ENCODE assay signal across 9 mouse cellular contexts in the genomic region with DNA sequence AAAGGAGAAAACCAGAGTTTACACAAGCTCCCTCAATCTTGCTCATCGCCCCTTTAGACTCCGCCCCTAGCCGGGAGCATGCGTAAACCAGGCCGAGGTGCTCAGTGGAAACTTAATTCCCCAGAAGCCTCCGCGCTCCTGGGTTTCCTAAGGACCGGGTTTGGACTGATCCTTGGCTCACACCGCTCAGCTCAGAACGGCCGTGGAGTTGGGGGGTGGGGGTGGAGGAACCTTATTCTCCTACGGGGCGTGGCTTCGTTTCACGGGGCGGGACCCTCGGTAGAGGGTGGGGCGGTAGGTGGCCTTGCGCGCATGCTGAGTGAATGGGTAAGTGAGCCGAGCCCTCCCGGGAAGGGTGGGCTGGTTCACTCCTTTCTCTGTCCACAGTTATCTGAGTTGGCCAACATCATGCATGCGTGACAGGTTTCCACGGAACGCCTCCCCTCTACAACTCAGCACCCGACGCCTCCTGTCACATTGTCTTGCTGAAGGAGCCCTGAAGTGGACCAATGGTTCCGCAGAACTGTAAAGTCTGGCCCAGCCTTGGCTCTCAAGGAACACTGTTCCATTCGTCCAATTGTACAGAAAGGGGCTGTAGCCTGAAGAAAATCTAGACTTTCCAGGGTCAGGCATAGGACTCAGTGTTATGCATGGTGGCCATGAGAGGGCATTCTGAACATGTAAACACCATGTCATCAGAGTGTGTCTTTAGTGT. TPM values are rescaled to one million over a fixed set of nuclear protein-coding genes. Genes with fewer than 3 reads are reported as not detected.
A peak's percentile ranks its signal among the peaks of the same experiment; 100 is the strongest.
DNase-seq lines count a peak whose midpoint lies in the region; ATAC-seq lines count a peak whose summit lies in the region.
"Had no signal": no experiment of that assay in that cellular context is flagged by ENCODE, and none has a peak within 500 bp of the region (broad histone marks: within the 10 kb centered on the region; RNA-seq: fewer than 3 reads in every experiment).

No protein-coding gene starts in this region.

- peak; percentile 81 for DNase-seq in MEL-GATA-1-ER (ENCODE audit: extremely low read depth, low read depth)
- peak; percentile 63 for DNase-seq in c-Kit-positive CD71-positive TER-119-positive erythroid progenitor cells, embryonic 14.5 days (ENCODE audit: low spot score)
- peak; percentile 47 to 74 for DNase-seq in heart, postnatal 10 days
- DNase-seq in kidney, postnatal 36 days, result peak; percentile 91
- peak; percentile 82 to 88 for DNase-seq in lung, adult 18-20 months
- DNase-seq in thymus, postnatal 14 days, result peak; percentile 63

- intact Hi-C loops in heart, postnatal 10 days (cut with DNase I), result no loop called here

- WGBS in forebrain, embryonic 13.5 days, result 1% methylated on average over 29 of the region's 29 CpGs
- 1% methylated on average over 29 of the region's 29 CpGs for WGBS in neural tube, embryonic 13.5 days

- H3K36me3 ChIP-seq in forebrain, embryonic 13.5 days (ENCODE audit: poor library complexity, severe bottlenecking), result peaks cover 11% of the 10 kb centered on the region
- peaks cover 18% of the 10 kb centered on the region for H3K36me3 ChIP-seq in neural tube, embryonic 13.5 days

- H3K9ac ChIP-seq in forebrain, embryonic 13.5 days, result peak overlapping the region; percentile 45
- peak overlapping the region; percentile 87 for H3K9ac ChIP-seq in neural tube, embryonic 13.5 days

- peak overlapping the region; percentile 66 for H3K4me3 ChIP-seq in forebrain, embryonic 13.5 days
- H3K4me3 ChIP-seq in neural tube, embryonic 13.5 days, result peak overlapping the region; percentile 67

- H3K27me3 ChIP-seq in forebrain, embryonic 13.5 days, result peaks cover 20% of the 10 kb centered on the region; the same call in 1 of the 2 replicates
- H3K27me3 ChIP-seq in neural tube, embryonic 13.5 days, result peaks cover 11% of the 10 kb centered on the region

- ATAC-seq in forebrain, embryonic 13.5 days, result peak; percentile 84
- peak; percentile 80 for ATAC-seq in neural tube, embryonic 13.5 days (ENCODE audit: low read depth)

- H3K4me2 ChIP-seq in forebrain, embryonic 13.5 days, result peak overlapping the region; percentile 92
- peak overlapping the region; percentile 85 for H3K4me2 ChIP-seq in neural tube, embryonic 13.5 days

- H3K27ac ChIP-seq in forebrain, embryonic 13.5 days, result peak overlapping the region; percentile 27; the same call in 1 of the 2 replicates
- H3K27ac ChIP-seq in neural tube, embryonic 13.5 days (replicated peaks), result peak overlapping the region; percentile 69

- peaks cover 26% of the 10 kb centered on the region for H3K4me1 ChIP-seq in forebrain, embryonic 13.5 days
- peaks cover 33% of the 10 kb centered on the region for H3K4me1 ChIP-seq in neural tube, embryonic 13.5 days (replicated peaks)

- no peaks in the 10 kb centered on the region for H3K9me3 ChIP-seq in forebrain, embryonic 13.5 days (replicated peaks)
- no peaks in the 10 kb centered on the region for H3K9me3 ChIP-seq in neural tube, embryonic 13.5 days

RNA-seq across cellular contexts. Expression of a gene that starts 1.2 kb away (rescaled TPM):
- 43.1 and 43.2 TPM in 2 replicates for polyA plus RNA-seq in forebrain, embryonic 13.5 days (2015; fragmentation: Nextera tagmentation; extraction: Ambion mirVana)
- total RNA-seq in heart, postnatal 10 days (2021), result 1 to 10 TPM; 1.3 TPM
- polyA plus RNA-seq in neural tube, embryonic 13.5 days (2015; fragmentation: Nextera tagmentation; extraction: Ambion mirVana), result 83.0 and 91.6 TPM in 2 replicates

RNA-seq across cellular contexts. Expression of a gene that starts 1.4 kb away (rescaled TPM):
- polyA plus RNA-seq in forebrain, embryonic 13.5 days (2015; fragmentation: Nextera tagmentation; extraction: Ambion mirVana), result 0.29 TPM in 1 of 2 replicates, not detected in the other
- not detected for total RNA-seq in heart, postnatal 10 days (2021)
- polyA plus RNA-seq in neural tube, embryonic 13.5 days (2015; fragmentation: Nextera tagmentation; extraction: Ambion mirVana), result 0.22 TPM in 1 of 2 replicates, not detected in the other

RNA-seq across cellular contexts. Expression of a gene that starts 4.3 kb away (rescaled TPM):
- not detected in 2 replicates for polyA plus RNA-seq in forebrain, embryonic 13.5 days (2015; fragmentation: Nextera tagmentation; extraction: Ambion mirVana)
- total RNA-seq in heart, postnatal 10 days (2021), result not detected
- not detected in 2 replicates for polyA plus RNA-seq in neural tube, embryonic 13.5 days (2015; fragmentation: Nextera tagmentation; extraction: Ambion mirVana)

RNA-seq across cellular contexts. Expression of a gene that starts 5.8 kb away (rescaled TPM):
- 4.4 and 7.1 TPM in 2 replicates for polyA plus RNA-seq in forebrain, embryonic 13.5 days (2015; fragmentation: Nextera tagmentation; extraction: Ambion mirVana)
- 1 to 10 TPM; 1.4 to 1.7 TPM for total RNA-seq in heart, postnatal 10 days (2021)
- 5.3 and 5.4 TPM in 2 replicates for polyA plus RNA-seq in neural tube, embryonic 13.5 days (2015; fragmentation: Nextera tagmentation; extraction: Ambion mirVana)

RNA-seq across cellular contexts. Expression of a gene that starts 6.7 kb away (rescaled TPM):
- polyA plus RNA-seq in forebrain, embryonic 13.5 days (2015; fragmentation: Nextera tagmentation; extraction: Ambion mirVana), result not detected in 2 replicates
- not detected for total RNA-seq in heart, postnatal 10 days (2021)
- not detected in 2 replicates for polyA plus RNA-seq in neural tube, embryonic 13.5 days (2015; fragmentation: Nextera tagmentation; extraction: Ambion mirVana)
- polyA plus RNA-seq: gonadal fat pad, adult 2 months had no signal

Comparison
In these comparisons a context has a peak if more than half of its experiments do, and no peak if none do; other contexts are left out.
1. Peak in every context shown above with its lines: DNase-seq, ATAC-seq, H3K4me3 ChIP-seq and H3K27ac ChIP-seq.